Mouse (Mus musculus) heart, adult 2 months (tissue): Measurements from ENCODE around the gene Slc9a9. TPM values are rescaled to one million over a fixed set of nuclear protein-coding genes. Genes with fewer than 3 reads are reported as not detected.

Experiments used
- DNase-seq, 2 experiments: peaks; one replicate each; pipeline ENCODE4 v3.0.0; 2021
- H3K27ac ChIP-seq: fragments of 200-600 bp; 2 replicates; pipeline ENCODE4 v1.8.1; 2022
- H3K27me3 ChIP-seq: fragments of 200-500 bp; 2 replicates; pipeline ENCODE4 v1.6.1; 2012; ENCODE audit warnings: mild to moderate bottlenecking, low read length, inconsistent platforms, mixed read lengths; ENCODE audit not compliant: control insufficient read depth, insufficient read depth
- H3K36me3 ChIP-seq: fragments of 200-500 bp; 2 replicates; pipeline ENCODE4 v1.6.1; 2012; ENCODE audit warnings: low read length, inconsistent platforms; ENCODE audit not compliant: control insufficient read depth, insufficient read depth
- H3K4me1 ChIP-seq: fragments of 200-500 bp; 2 replicates; pipeline ENCODE4 v1.6.1; 2011; ENCODE audit warnings: low read length; ENCODE audit not compliant: control insufficient read depth, insufficient read depth
- H3K4me3 ChIP-seq: fragments of 200-600 bp; 2 replicates; pipeline ENCODE4 v1.8.1; 2022
- H3K79me2 ChIP-seq: fragments of 200-500 bp; replicated peaks from 2 replicates; pipeline ENCODE4 v1.6.1; 2012; ENCODE audit warnings: mild to moderate bottlenecking, inconsistent platforms, low read length, moderate library complexity, mixed read lengths; ENCODE audit not compliant: control insufficient read depth, insufficient read depth
- H3K9ac ChIP-seq: fragments of 200-500 bp; 2 replicates; pipeline ENCODE4 v1.6.1; 2012; ENCODE audit warnings: low read depth, mild to moderate bottlenecking, control low read depth, inconsistent platforms, low read length, mixed read lengths
- CTCF ChIP-seq: fragments of 200-600 bp; IDR thresholded peaks from 2 replicates; pipeline ENCODE4 v1.8.1; 2022; ENCODE audit warnings: antibody characterized with exemption, mild to moderate bottlenecking, moderate library complexity
- EP300 ChIP-seq: fragments of 200-500 bp; IDR thresholded peaks from 2 replicates; pipeline ENCODE4 v1.6.1; 2011; ENCODE audit warnings: low read depth, low read length, control low read depth; ENCODE audit not compliant: insufficient read depth
- POLR2A ChIP-seq: fragments of 200-500 bp; IDR thresholded peaks from 2 replicates; pipeline ENCODE4 v1.6.1; 2011; ENCODE audit warnings: mild to moderate bottlenecking, low read depth, low read length, control low read depth; ENCODE audit not compliant: insufficient read depth
- WGBS: fragments of 180-500 bp; shearing (Covaris S2); methylation state at CpG from one replicate; pipeline ENCODE4 v1.1.7; 2018; 5-methylcytosine and 5-hydroxymethylcytosine counted together
- intact Hi-C: fragments of 180-260 bp; cut with DNase I; formaldehyde crosslinking; loops from one replicate; pipeline ENCODE4 v1.15.1; 2025
- polyA plus RNA-seq: library from polyadenylated mRNA; depleted of rRNA; stranded (reverse); fragments of >200 nt; gene quantifications from 2 replicates; pipeline ENCODE4 v1.2.3, GENCODE M21; 2012
- total RNA-seq, 2 experiments: library from RNA; stranded (reverse); gene quantifications; 2 replicates each; pipeline ENCODE4 v1.2.3; 2021

Gene Slc9a9
- total and polyA plus RNA-seq, 3 experiments: 1.9 to 2.2 (median 2.0) TPM

DNA sequence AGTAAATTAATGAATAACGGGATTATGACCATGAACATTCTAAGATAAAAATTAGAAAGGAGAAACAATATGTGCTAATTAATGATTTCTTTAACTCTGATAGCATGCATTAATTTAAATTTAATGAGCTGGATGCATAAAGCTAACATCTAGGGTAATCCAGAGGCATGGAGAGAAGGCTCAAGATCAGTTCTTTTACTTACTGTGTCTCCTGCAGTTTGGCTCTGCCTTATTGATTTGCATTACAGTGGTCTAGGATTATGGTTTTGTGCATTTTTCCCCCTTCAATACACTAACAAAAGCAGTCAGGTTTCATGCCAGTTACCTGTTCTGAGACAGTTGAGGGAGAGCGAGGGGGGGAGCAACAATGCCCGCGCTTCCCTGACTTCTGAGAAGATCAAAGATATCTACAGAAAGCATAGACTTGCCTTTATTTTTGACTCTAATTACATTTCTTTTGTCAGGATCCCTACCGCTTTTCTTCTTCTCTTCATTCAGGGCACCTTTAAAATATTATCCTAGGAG lies 298.9 kb downstream of the Slc9a9 start:
- Histone ChIP-seq H3K4me3 (no peak overlapping the region), H3K36me3 (no peaks in the 10 kb centered on the region), H3K4me1 (no peaks in the 10 kb centered on the region), H3K27me3 (no peaks in the 10 kb centered on the region), H3K79me2 (no peaks in the 10 kb centered on the region), H3K27ac (no peak overlapping the region), H3K9ac (no peak overlapping the region)
- TF ChIP-seq CTCF (no peak), POLR2A (no peak), EP300 (no peak)
- WGBS: 94% methylated on average over 5 of the region's 5 CpGs
- intact Hi-C loops: no loop called here
- no peak for DNase-seq

DNA sequence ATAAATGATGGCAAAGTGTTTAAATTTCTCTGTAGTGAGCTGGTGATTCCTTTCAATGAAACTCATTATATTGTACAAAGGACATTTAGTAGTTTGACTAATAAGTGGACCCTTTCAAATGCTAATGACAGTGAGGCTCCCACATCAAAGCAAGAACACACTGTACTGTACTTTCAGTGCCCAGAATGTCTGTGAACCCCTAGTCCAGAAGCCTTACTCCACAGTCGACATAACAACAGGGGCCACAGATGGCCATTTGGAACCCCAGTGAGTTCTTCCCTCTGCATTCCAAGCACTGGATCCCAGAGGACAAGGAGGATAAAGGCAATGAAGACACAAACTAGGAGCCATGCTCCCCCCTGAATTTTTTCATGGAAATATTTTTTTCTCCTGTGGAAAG lies 299.4 kb downstream of the Slc9a9 start:
- Histone ChIP-seq H3K27ac (no peak overlapping the region), H3K27me3 (no peaks in the 10 kb centered on the region), H3K4me1 (no peaks in the 10 kb centered on the region), H3K4me3 (no peak overlapping the region), H3K9ac (no peak overlapping the region), H3K79me2 (no peaks in the 10 kb centered on the region), H3K36me3 (no peaks in the 10 kb centered on the region)
- TF ChIP-seq POLR2A: no peak
- no peak for TF ChIP-seq EP300
- TF ChIP-seq CTCF: no peak
- DNase-seq: no peak
- 54% methylated on average over 1 of the region's 1 CpGs for WGBS
- intact Hi-C loops: no loop called here

DNA sequence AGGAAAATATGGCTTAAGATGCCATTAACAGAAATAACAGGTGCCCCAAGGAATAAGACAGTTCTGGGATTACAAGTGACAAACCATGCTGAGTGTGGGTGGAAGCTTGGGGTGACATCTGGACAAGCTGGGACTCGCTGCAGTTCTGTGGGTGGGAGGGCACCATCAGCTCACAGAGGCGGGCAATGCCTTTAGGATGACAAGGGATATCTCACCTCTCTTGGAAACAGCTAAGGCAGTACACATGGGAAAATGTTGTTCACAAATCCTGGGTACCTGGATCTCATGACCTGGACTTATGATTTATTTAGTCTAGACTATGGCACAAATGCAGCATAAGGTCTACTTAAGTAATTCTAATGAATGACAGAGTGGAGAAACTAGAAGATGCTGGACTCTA lies 302.3 kb downstream of the Slc9a9 start:
- Histone ChIP-seq H3K27me3 (no peaks in the 10 kb centered on the region), H3K4me1 (no peaks in the 10 kb centered on the region), H3K79me2 (no peaks in the 10 kb centered on the region), H3K27ac (no peak overlapping the region), H3K36me3 (no peaks in the 10 kb centered on the region), H3K4me3 (no peak overlapping the region), H3K9ac (no peak overlapping the region)
- intact Hi-C loops: no loop called here
- TF ChIP-seq POLR2A: no peak
- TF ChIP-seq CTCF: no peak
- TF ChIP-seq EP300: no peak
- DNase-seq: no peak
- WGBS: 51% methylated on average over 2 of the region's 2 CpGs

DNA sequence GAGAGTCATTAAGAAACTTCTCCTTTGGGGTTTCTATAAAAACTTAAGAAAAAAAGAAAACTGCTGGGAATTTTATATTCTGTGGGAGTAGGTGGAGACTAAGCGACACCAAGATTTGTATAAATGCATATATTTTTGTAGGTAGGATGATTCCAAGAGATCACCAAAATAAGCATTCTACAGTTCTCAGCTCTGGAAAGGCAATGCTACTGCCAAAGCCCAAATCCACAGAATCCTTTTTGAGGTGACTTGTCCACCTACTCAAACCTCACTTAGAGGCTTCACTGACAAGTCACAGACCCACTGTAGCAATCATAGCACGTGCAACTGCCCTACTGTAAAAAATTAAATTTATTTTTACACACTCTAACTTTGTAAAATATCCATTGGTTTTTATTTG lies 303.0 kb downstream of the Slc9a9 start:
- H3K9ac ChIP-seq: no peak overlapping the region
- intact Hi-C loops: no loop called here
- H3K36me3 ChIP-seq: no peaks in the 10 kb centered on the region
- TF ChIP-seq EP300: no peak
- no peak for TF ChIP-seq POLR2A
- no peak for TF ChIP-seq CTCF
- H3K27ac ChIP-seq: no peak overlapping the region
- H3K4me1 ChIP-seq: no peaks in the 10 kb centered on the region
- WGBS: 83% methylated on average over 2 of the region's 2 CpGs
- no peaks in the 10 kb centered on the region for H3K79me2 ChIP-seq
- DNase-seq: no peak
- no peak overlapping the region for H3K4me3 ChIP-seq
- H3K27me3 ChIP-seq: no peaks in the 10 kb centered on the region

DNA sequence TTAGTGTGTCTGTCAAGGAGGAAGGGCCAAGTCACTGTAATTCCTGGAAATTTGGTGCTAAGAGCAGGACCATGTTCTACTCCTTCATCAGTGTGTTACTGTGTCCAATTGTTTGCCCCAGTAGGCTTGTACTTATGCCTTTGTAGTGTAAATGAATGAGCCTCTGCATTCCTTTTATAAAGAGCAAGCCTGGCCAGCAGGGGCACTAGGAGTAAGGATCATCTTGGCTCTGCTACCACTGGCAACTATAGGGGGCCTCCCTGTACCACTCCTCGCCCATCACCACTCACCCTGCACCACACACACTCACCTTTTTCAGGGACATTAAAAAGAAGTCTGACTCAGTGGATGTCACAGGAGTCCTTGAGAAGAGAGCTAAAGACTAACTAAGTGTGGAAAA lies 306.5 kb downstream of the Slc9a9 start:
- intact Hi-C loops: no loop called here
- 96% methylated on average over 1 of the region's 1 CpGs for WGBS
- H3K4me1 ChIP-seq: no peaks in the 10 kb centered on the region
- TF ChIP-seq EP300 (no peak), CTCF (no peak), POLR2A (no peak)
- H3K9ac ChIP-seq: no peak overlapping the region
- no peak overlapping the region for H3K27ac ChIP-seq
- no peak overlapping the region for H3K4me3 ChIP-seq
- DNase-seq: no peak
- H3K27me3 ChIP-seq: no peaks in the 10 kb centered on the region
- H3K79me2 ChIP-seq: no peaks in the 10 kb centered on the region
- no peaks in the 10 kb centered on the region for H3K36me3 ChIP-seq

DNA sequence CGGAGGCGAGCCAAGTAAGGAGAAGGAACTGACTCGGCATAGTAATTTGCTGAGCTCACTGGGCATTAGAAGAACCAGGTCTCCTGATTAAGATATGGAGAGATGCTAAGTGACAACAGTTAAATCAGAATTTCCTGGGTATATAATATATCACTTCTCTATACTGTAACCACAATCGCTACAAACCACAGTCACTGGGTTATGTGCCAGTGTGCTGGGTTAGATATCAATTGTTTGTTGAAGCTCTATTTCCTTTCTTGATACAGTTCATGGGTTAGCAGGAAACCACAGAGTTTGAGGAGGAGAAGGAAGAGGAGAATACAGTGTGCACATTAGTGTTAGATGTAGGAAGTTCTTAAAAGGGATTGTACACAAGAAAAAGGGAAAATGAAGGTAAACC lies 323.9 kb downstream of the Slc9a9 start:
- no peak for DNase-seq
- WGBS: 62% methylated on average over 4 of the region's 4 CpGs
- no peaks in the 10 kb centered on the region for H3K27me3 ChIP-seq
- no peak overlapping the region for H3K27ac ChIP-seq
- no peak for TF ChIP-seq POLR2A
- TF ChIP-seq CTCF: no peak
- TF ChIP-seq EP300: no peak
- no peaks in the 10 kb centered on the region for H3K4me1 ChIP-seq
- H3K36me3 ChIP-seq: no peaks in the 10 kb centered on the region
- H3K4me3 ChIP-seq: no peak overlapping the region
- no peak overlapping the region for H3K9ac ChIP-seq
- no peaks in the 10 kb centered on the region for H3K79me2 ChIP-seq
- intact Hi-C loops: no loop called here
